Mouse (Mus musculus) adrenal gland, adult 2 months (tissue): ENCODE results near the gene 1700020D05Rik. TPM values are rescaled to one million over a fixed set of nuclear protein-coding genes. Genes with fewer than 3 reads are reported as not detected.

ENCODE experiments used
- DNase-seq: peaks from one replicate; pipeline ENCODE4 v3.0.0; 2021
- polyA plus RNA-seq: library from polyadenylated mRNA; depleted of rRNA; stranded (reverse); fragments of >200 nt; gene quantifications from 2 replicates; pipeline ENCODE4 v1.2.3, GENCODE M21; 2012
- total RNA-seq, 2 experiments: library from RNA; stranded (reverse); gene quantifications; 2 replicates each; pipeline ENCODE4 v1.2.3; 2021

Gene 1700020D05Rik
- total and polyA plus RNA-seq, 3 experiments, result 0.86 to 1.1 (median 1.0) TPM

DNA sequence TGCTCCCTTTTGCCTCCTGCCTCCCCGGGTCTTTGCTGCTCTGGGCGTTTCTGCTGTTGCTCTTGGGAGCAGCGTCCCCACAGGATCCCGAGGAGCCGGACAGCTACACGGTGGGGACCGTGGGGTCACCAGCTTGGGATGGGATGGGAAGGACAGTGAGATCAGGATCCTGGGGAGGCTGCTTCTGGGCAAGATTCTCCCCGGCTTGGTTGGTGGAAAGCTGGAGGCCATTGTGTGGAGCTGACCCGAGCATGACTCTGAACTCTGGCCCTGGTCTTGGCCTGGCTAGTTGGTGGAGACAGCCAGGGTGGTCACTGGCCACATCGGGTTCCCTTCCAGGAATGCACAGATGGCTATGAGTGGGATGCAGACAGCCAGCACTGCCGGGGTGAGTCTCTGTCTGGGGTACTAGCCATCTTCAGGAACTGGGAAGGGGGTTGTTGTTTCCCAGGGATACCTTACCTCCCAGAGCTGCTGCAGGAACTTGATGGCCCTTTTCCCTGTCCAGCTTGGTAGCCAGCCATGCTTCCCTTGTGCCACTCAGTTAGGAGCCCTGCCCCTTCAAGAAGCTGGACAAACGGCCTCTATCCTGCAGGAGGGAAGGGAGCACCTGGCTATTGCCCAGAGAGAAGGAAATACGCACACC, 28.4 kb downstream of the 1700020D05Rik start:
- DNase-seq, result no peak

DNA sequence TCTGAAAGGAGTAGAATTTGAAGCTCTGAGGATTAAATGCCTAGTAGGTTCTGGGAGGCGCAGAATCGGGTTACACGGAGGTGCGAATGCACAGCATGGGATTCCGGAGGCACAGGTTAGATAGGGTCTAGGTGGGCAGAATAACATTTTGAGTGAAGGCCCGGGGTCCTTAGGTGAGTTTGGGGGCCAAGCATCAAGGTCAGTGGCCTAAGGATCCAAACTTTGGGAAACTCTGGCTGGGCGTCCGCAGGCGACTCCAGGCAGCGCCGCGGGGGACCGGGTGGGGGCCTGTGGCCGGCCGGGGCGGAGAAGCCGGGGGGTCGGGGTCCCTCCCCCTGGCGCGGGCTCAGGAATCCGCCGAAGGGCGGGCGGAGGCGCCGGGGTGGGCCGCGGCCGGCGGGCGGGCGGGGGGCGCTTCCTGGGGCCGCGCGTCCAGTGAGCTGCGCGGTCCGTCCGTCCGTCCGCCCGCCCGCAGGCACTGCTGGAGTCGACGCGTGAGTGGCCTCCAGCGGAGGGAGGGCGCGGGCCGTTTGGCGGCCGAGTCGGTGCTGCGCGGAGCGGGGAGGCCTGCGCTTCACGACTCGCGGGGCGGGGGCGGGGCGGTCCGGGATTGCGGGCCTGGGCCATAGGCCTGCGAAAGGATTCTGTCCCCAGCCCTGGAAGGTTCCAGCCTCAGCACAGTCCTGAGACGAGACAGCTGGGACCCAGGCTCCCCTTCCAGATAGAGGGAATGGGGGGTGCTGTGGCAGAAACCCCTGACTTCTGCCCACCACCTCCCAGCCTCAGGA, 29.1 kb downstream of the 1700020D05Rik start:
- DNase-seq, result peak; percentile 72

GRCm38 (mm10) chr19:5473720-5474119, 29.9 kb downstream of the 1700020D05Rik start, which contains the start of gene Efemp2:
Efemp2 (plus strand) TSS chr19:5473954.
- peak; percentile 94 for DNase-seq

DNA sequence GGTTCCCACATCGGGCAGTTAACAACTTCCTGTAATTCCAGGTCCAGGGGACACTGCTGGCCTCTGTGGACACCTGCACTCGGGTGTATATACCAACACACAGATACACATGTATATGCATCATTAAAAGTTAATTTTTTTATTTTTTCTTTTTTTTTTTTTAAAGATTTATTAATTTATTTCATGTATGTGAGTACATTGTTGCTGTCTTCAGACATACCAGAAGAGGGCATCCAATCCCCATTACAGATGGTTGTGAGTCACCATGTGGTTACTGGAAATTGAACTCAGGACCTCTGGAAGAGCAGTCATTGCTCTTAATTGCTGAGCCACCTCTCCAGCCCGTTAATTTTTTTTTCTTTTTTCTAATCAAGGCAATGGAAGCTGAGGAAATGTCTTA, 30.7 kb downstream of the 1700020D05Rik start:
- no peak for DNase-seq

GRCm38 (mm10) chr19:5471846-5472245, 31.7 kb downstream of the 1700020D05Rik start:
- no peak for DNase-seq

GRCm38 (mm10) chr19:5468374-5468773, 35.2 kb downstream of the 1700020D05Rik start, which contains the start of gene Ctsw:
Ctsw (minus strand) TSS chr19:5468507.
- DNase-seq, result no peak

- DNase-seq, result no peak
Observed at GRCm38 (mm10) chr19:5466916-5467500, 36.6 kb downstream of the 1700020D05Rik start.

DNA sequence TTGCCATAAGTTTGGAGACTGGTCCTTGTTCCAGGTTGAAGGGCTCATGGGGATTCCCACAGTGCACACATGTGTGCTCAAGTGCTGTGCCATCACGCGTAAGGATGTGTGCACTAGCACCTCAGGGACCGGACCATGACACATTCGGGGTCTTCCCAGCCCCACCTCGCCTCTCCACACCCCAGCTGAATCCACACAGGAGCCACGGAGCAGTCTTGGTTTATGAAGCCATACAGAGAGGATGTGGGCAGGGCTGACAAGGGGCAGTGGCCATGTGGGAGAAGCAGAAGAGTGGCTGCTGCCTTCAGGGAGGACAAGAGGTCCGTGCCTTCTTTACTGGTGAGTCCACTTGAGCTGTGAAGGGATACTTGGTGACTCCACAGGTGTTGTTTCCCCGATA, 38.5 kb downstream of the 1700020D05Rik start:
- DNase-seq, result no peak

DNA sequence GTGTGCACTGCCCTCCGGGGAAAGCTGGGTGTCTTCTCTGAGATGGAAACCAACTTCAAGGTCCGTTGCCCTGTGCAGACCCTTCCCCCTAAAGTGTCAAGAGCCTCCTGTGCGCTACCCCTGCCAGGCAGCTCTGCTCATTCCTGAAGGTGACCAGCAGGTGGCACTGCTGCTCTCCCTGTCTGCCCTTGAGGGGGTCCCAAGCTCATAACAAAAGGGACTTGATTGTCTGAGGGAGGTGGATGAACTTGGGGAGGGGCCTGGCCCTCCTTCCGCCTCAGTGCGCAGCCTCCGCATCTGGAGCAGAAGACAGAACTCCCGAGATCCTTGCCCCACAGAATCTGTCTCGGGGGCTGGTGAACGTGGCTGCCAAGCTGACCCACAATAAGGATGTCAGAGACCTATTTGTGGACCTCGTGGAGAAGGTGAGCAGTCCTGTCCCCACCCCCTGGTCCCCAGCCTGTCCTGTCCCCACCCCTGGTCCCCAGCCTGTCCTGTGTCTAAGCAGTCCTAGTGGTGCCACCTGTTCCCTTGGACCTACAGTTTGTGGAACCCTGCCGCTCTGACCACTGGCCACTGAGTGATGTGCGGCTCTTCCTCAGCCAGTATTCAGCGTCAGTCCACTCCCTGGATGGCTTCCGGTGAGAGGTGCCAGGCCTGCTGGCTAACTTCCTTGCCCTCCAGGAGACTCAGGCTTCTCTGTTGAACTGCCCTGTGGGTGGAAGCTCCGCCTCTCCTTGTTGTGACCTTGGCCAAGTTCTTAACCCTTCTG, 39.6 kb downstream of the 1700020D05Rik start:
- peak; percentile 65 for DNase-seq

DNA sequence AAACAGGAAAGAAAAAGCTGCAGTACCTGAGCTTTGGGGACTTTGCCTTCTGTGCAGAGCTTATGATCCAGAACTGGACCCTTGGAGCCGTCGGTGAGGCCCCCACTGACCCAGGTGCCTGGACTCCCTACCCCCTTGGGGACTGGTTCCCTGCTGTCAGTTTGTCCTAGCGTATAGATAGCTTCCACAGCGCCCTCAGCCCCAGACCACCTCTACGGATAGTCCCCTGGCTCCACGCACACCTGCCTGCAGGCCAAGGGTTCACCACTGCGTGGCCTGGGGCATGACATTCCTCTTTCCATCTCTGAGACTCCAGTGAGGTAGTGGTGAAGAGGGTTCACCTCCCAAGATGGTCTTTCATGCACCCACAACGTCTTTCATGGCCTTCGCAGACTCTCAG, 40.4 kb downstream of the 1700020D05Rik start:
- DNase-seq, result no peak

GRCm38 (mm10) chr19:5461411-5461810, 42.2 kb downstream of the 1700020D05Rik start:
- DNase-seq, result no peak

- DNase-seq, result peak; percentile 92
Observed at GRCm38 (mm10) chr19:5460465-5460911, 43.1 kb downstream of the 1700020D05Rik start, which contains the start of gene Fibp. Fibp (plus strand) TSS chr19:5460615.

GRCm38 (mm10) chr19:5459896-5460295, 43.7 kb downstream of the 1700020D05Rik start:
- no peak for DNase-seq

DNA sequence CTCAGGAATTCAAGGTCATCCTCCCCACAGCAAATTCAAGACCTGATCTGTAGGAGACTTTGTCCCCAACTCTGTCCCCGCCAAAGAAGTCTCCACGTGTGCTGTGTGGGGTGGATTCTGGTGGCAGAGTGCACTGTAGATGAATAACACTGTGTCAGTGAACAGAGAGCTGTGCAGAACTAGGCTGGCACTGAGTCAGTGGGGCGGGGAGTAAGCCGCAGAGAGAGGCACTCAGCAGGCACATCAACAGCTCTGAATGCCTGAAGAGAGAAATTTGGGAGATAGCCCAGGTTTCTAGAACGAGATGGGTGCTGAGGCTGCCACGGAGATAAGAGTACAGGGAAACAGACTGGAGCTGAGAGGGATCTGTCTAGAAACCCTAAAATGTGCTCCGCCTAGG, 44.6 kb downstream of the 1700020D05Rik start:
- no peak for DNase-seq

DNA sequence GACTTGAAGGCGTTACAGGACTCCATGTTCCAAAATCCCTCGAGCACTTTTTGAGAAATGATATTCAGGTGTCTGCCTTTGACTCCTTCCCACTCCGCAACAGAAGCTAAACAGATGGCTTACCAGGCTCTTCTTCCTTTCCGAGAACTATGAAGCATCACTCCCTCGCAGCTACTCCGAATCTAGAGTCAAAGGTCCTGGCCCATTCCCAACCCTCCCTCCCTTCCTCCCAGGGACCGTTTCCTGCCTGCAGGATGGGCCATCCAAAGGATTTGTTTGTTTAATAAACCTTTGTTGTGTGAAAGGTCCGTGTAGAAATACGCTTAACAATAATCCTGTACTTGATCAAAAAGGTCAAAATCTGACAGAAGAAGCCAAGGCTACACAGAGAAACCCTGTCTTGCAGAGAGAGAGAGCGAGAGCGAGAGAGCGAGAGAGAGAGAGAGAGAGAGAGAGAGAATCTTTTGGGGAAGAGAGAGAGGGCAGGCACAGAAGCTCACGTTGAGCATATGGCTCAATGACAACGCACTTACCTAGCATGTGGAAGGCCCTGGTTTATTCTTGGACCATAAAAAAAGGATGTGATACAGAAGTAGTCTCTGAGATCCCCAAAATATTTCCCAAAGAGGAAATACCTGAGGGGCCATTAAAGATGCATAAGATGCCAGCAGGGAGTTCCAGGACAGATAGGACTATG, 45.7 kb downstream of the 1700020D05Rik start, which contains the start of gene Ccdc85b:
Gene Ccdc85b (minus strand): TSS at position 149 of the 697 bp plus-strand sequence.
- DNase-seq, result no peak

GRCm38 (mm10) chr19:5456922-5457745, 46.5 kb downstream of the 1700020D05Rik start:
- DNase-seq, result peak; percentile 97

DNA sequence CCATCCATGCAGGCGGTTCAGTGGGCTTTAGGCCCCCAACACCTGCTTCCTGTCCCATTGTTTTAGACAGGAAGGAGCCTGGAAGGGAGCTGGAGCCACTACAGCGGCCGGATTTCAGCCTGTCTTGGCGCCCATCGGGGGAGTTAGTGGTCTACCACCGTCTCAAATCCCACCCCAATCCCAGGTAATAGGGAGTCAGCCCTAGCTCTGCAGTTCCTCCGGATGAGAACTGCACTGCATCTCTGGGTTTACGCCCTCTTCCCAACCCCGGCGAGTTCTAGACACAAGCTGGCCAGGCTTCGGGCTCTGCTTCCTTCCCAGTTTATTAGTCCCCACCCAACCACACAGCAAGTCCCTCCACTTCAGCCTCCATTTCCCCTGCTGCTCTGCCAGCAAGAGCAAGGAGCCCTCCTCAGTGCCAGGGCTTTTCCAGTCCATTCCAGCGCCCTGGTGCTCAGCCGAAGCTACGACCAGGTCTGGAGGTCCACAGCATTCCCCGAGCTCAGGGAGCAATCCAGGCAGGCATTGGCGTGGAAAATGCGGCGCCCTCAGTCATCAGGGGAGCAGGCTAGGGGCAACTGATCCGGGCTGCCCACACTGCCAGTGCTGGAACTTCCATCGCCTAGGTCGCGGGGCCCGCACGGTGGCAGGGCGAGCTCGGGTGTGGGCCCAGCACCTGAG, 47.2 kb downstream of the 1700020D05Rik start:
- no peak for DNase-seq

- DNase-seq, result no peak
Observed at GRCm38 (mm10) chr19:5455568-5455967, 48.0 kb downstream of the 1700020D05Rik start.

DNA sequence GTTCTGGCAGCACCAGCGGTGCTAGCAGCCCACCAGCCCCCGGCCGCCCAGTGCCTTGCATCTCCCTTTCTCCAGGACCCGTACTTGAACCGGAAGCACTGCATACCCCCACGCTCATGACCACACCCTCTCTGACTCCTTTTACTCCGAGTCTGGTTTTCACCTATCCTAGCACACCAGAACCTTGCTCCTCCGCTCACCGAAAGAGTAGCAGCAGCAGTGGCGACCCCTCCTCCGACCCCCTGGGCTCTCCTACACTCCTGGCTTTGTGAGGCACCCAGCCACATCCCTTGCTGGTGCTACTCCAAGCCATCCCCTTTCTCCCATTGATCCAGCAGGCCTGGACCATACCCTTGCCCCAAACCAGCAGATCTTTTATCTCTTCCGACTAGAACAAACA, 48.5 kb downstream of the 1700020D05Rik start:
- no peak for DNase-seq
